Mouse (Mus musculus) adipocyte (in vitro differentiated cells): ENCODE results near the gene Syt7.

Source experiments
- DNase-seq: peaks from one replicate; pipeline ENCODE4 v3.0.0-alpha.2; 2016; ENCODE audit warnings: low spot score

Syt7 gene

GRCm38 (mm10) chr19:10459907-10460306, 71.0 kb downstream of the Syt7 start:
- no peak for DNase-seq

- no peak for DNase-seq
Observed at GRCm38 (mm10) chr19:10461584-10461983, 72.7 kb downstream of the Syt7 start.

GRCm38 (mm10) chr19:10464427-10464826, 75.5 kb downstream of the Syt7 start:
- no peak for DNase-seq

- no peak for DNase-seq
Observed at GRCm38 (mm10) chr19:10469171-10469658, 80.3 kb downstream of the Syt7 start.

GRCm38 (mm10) chr19:10472958-10473357, 84.1 kb downstream of the Syt7 start:
- no peak for DNase-seq

- no peak for DNase-seq
Observed at GRCm38 (mm10) chr19:10473779-10474178, 84.9 kb downstream of the Syt7 start.

- no peak for DNase-seq
Observed at GRCm38 (mm10) chr19:10479541-10479940, 90.7 kb downstream of the Syt7 start.

GRCm38 (mm10) chr19:10482703-10483102, 93.8 kb downstream of the Syt7 start, which contains the start of gene Ppp1r32:
Gene Ppp1r32 (minus strand): TSS chr19:10482928.
- DNase-seq: no peak

- DNase-seq: peak; percentile 78
Observed at GRCm38 (mm10) chr19:10486264-10486738, 97.4 kb downstream of the Syt7 start.

- DNase-seq: no peak
Observed at GRCm38 (mm10) chr19:10495670-10496069, 106.8 kb downstream of the Syt7 start.

- DNase-seq: no peak
Observed at GRCm38 (mm10) chr19:10496976-10497375, 108.1 kb downstream of the Syt7 start.

- peak; percentile 32 for DNase-seq
Observed at GRCm38 (mm10) chr19:10497512-10498160, 108.7 kb downstream of the Syt7 start.

GRCm38 (mm10) chr19:10500581-10500980, 111.7 kb downstream of the Syt7 start:
- DNase-seq: no peak

GRCm38 (mm10) chr19:10502571-10502970, 113.7 kb downstream of the Syt7 start:
- DNase-seq: peak; percentile 59
